Mouse (Mus musculus) lung, postnatal 0 days (tissue): ENCODE data around the gene Tmem14a. TPM values are rescaled to one million over a fixed set of nuclear protein-coding genes. Genes with fewer than 3 reads are reported as not detected.
A peak's percentile ranks its signal among the peaks of the same experiment; 100 is the strongest.
"Not testable (repeated sequence)": the region's sequence is repeated elsewhere in the genome, so short reads cannot be mapped to it uniquely, and the experiment has no call there.

Experiments used
- ATAC-seq: fragments of 200-750 bp; cut with Nextera tagmentation; 2 replicates; pipeline ENCODE4 v1.8.0; 2017; ENCODE audit warnings: moderate library complexity
- DNase-seq: peaks from one replicate; pipeline ENCODE4 v3.0.0-alpha.2; 2016; ENCODE audit warnings: low spot score
- H3K27ac ChIP-seq: fragments of 300-500 bp; sonication (generic); 2 replicates; pipeline ENCODE4 v1.5.1; 2014; ENCODE audit warnings: antibody characterized with exemption, mild to moderate bottlenecking, low read length, mixed read lengths
- H3K27me3 ChIP-seq: fragments of 300-500 bp; sonication (generic); replicated peaks from 2 replicates; pipeline ENCODE4 v1.6.1; 2014; ENCODE audit warnings: low read length, mixed read lengths; ENCODE audit not compliant: insufficient read depth
- H3K36me3 ChIP-seq: fragments of 300-500 bp; sonication (generic); 2 replicates; pipeline ENCODE4 v1.6.1; 2014; ENCODE audit warnings: low read length, mixed read lengths; ENCODE audit not compliant: insufficient read depth
- H3K4me1 ChIP-seq: fragments of 300-500 bp; sonication (generic); 2 replicates; pipeline ENCODE4 v1.6.1; 2014; ENCODE audit warnings: antibody characterized with exemption, low read depth, low read length, mixed read lengths; ENCODE audit not compliant: insufficient read depth
- H3K4me2 ChIP-seq: fragments of 300-500 bp; sonication (generic); replicated peaks from 2 replicates; pipeline ENCODE4 v1.6.1; 2014; ENCODE audit warnings: low read depth, mild to moderate bottlenecking, low read length, moderate library complexity, mixed read lengths
- H3K4me3 ChIP-seq: fragments of 300-500 bp; sonication (generic); 2 replicates; pipeline ENCODE4 v1.5.1; 2014; ENCODE audit warnings: low read depth, low read length
- H3K9ac ChIP-seq: fragments of 300-500 bp; sonication (generic); replicated peaks from 2 replicates; pipeline ENCODE4 v1.6.1; 2014; ENCODE audit warnings: low read depth, mild to moderate bottlenecking
- H3K9me3 ChIP-seq: fragments of 300-500 bp; sonication (generic); 2 replicates; pipeline ENCODE4 v1.6.1; 2016; ENCODE audit warnings: low read length, mixed read lengths
- CTCF ChIP-seq: IDR thresholded peaks from 2 replicates; pipeline ENCODE4 v1.5.1; 2016; ENCODE audit warnings: antibody characterized with exemption, mild to moderate bottlenecking
- EP300 ChIP-seq: IDR thresholded peaks from 2 replicates; pipeline ENCODE4 v1.6.1; 2016; ENCODE audit warnings: antibody characterized with exemption, mild to moderate bottlenecking, control low read depth
- WGBS: fragments of 180-500 bp; shearing (Covaris S2); extraction: QIAGEN DNeasy Blood & Tissue Kit; methylation state at CpG from one replicate; pipeline ENCODE4 v1.1.7; 2014; 5-methylcytosine and 5-hydroxymethylcytosine counted together
- polyA plus RNA-seq: library from polyadenylated mRNA; unstranded; fragments of >200 nt; fragmentation: Nextera tagmentation; extraction: Ambion mirVana; gene quantifications from 2 replicates; pipeline ENCODE4 v1.2.1, GENCODE M21; 2015

The Tmem14a gene
- polyA plus RNA-seq, 1 experiment from 2014 or later, result 7.9 TPM

DNA sequence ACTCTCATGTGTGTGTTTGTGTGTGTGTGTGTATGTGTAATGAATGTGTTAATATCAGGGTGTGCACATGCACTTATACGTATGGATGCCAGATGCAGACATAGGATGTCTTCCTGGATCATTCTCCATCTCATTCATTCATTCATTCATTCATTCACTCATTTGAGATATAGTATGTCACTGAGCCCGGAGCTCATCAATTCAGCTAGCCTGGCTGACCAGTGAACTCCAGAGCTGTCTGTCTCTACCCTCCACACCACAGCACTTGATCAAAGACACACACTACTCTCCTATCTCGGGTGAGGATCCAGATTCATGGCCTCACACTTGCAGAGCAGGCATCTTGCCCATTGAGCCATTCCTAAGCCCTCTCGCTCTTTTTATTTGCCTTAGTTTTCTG is 45.6 kb downstream of the Tmem14a start:
- no peak overlapping the region for H3K9ac ChIP-seq
- WGBS, result 82% methylated on average over 4 of the region's 4 CpGs
- H3K4me2 ChIP-seq, result no peak overlapping the region
- no peak overlapping the region for H3K27ac ChIP-seq
- H3K36me3 ChIP-seq, result no peaks in the 10 kb centered on the region
- TF ChIP-seq CTCF (no peak), EP300 (no peak)
- no peaks in the 10 kb centered on the region for H3K27me3 ChIP-seq
- no peak overlapping the region for H3K4me3 ChIP-seq
- no peaks in the 10 kb centered on the region for H3K9me3 ChIP-seq
- ATAC-seq (no peak), DNase-seq (no peak)
- H3K4me1 ChIP-seq, result no peaks in the 10 kb centered on the region

DNA sequence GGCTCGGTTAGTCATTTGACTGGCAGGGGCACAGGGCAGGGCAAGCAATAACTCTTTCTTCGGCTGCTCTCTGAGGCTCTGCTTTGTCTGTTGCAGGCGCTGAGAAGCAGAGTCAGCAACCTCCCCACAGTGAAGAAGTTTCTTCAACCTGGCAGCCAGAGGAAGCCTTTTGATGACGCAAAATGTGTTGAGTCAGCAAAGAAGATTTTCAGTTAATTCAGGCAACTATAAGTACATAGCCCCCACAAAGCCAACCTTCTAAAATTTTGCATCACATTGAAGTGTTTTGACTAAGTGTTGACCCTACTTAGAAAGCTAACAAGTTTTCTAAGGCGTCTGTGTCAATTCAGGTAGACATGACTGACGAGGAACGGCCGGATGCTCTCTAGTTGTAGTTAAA is 46.4 kb downstream of the Tmem14a start:
- Histone ChIP-seq H3K27me3 (no peaks in the 10 kb centered on the region), H3K9me3 (no peaks in the 10 kb centered on the region), H3K27ac (no peak overlapping the region), H3K4me1 (no peaks in the 10 kb centered on the region), H3K4me2 (no peak overlapping the region), H3K4me3 (no peak overlapping the region), H3K9ac (no peak overlapping the region), H3K36me3 (no peaks in the 10 kb centered on the region)
- TF ChIP-seq EP300, result no peak
- TF ChIP-seq CTCF, result no peak
- DNase-seq, result no peak
- no peak for ATAC-seq
- 75% methylated on average over 8 of the region's 8 CpGs for WGBS

DNA sequence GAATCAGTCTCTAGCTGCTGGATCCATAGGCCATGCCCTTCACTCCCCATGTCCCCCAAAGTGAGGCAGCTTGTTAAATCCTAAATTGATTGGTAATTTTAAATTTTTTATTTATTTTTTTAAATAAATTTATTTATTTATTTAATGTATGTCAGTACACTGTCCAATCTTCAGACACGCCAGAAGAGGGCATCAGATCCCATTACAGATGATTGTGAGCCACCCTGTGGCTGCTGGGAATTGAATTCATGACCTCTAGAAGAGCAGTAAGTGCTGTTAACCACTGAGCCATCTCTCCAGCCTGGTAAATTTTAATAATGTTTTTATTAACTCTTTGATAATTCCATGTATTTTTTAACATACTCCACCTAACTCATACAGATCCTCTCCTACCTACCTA is 48.4 kb downstream of the Tmem14a start:
- Histone ChIP-seq H3K4me2 (no peak overlapping the region), H3K36me3 (no peaks in the 10 kb centered on the region), H3K27me3 (no peaks in the 10 kb centered on the region), H3K9me3 (no peaks in the 10 kb centered on the region), H3K27ac (no peak overlapping the region), H3K4me3 (no peak overlapping the region), H3K4me1 (no peaks in the 10 kb centered on the region), H3K9ac (no peak overlapping the region)
- no peak for TF ChIP-seq CTCF
- no peak for TF ChIP-seq EP300
- DNase-seq (no peak), ATAC-seq (no peak)
- WGBS, result 70% methylated on average over 1 of the region's 1 CpGs

DNA sequence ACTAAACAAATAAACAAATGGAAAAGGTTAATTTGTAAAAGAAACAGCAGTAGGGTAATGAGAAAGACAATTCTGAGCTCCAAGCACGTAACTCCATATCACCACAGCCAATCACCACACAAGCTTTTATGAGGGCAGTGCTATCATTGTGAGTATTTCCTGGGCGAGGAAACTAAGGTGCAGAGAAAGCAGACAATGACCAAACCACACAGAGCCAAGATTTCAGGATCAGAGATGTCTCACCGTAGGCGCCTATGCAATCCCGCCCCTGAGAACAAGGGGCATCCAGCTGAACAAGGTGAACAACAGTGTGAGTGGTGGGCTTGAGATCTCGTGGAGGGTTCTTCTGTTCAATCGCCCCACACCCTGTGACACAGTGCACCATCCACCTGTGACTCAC is 49.1 kb downstream of the Tmem14a start:
- H3K4me3 ChIP-seq, H3K27me3 ChIP-seq, ATAC-seq, H3K4me1 ChIP-seq, H3K9ac ChIP-seq, H3K27ac ChIP-seq, H3K4me2 ChIP-seq, H3K9me3 ChIP-seq, H3K36me3 ChIP-seq, DNase-seq: not testable (repeated sequence)
- WGBS, result 87% methylated on average over 6 of the region's 7 CpGs

DNA sequence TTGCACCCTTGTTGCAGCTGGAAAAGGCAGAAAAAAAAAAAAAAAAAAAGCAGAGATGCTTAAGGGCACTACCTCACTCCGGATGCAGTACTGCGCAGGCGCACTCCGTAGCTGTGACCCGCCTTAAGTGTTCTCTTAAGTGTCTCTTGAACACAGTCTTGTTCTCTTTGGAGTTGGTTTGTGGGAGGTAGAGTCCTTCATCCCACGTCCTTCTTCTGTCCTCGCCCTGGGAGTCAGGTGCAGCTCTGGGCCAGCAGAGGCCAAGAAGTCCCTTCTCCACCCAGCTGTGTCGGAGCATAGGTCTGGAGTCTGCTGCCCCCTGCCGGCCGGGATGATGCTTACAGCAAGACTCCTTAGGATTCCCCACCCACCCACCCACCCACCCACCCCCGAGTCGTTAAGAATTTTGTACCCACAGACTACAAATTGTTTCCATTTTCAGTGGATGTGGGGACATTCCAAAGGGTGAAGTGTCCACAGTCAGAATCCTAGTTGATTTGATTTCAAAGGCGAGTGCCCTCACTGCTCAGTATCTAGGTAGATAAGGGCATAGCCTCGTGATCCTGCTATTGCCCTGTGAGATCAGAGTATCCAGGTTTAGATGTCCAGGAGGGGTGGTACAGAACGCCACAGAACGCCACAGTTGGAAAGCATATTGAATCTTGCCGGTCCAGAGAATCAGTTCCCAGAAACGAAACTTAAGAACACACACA is 53.1 kb downstream of the Tmem14a start:
- Histone ChIP-seq H3K27ac (no peak overlapping the region), H3K4me1 (no peaks in the 10 kb centered on the region), H3K9ac (0 out of 2 replicates have a peak overlapping the region, but pooled peaks have one; percentile 27), H3K9me3 (no peaks in the 10 kb centered on the region), H3K4me2 (peak overlapping the region; percentile 61), H3K36me3 (no peaks in the 10 kb centered on the region), H3K27me3 (no peaks in the 10 kb centered on the region), H3K4me3 (peak overlapping the region; percentile 20; the same call in 1 of the 2 replicates)
- 19% methylated on average over 18 of the region's 18 CpGs for WGBS
- TF ChIP-seq CTCF (peak; percentile 75), EP300 (no peak)
- DNase-seq (peak; percentile 90), ATAC-seq (peak; percentile 96)

DNA sequence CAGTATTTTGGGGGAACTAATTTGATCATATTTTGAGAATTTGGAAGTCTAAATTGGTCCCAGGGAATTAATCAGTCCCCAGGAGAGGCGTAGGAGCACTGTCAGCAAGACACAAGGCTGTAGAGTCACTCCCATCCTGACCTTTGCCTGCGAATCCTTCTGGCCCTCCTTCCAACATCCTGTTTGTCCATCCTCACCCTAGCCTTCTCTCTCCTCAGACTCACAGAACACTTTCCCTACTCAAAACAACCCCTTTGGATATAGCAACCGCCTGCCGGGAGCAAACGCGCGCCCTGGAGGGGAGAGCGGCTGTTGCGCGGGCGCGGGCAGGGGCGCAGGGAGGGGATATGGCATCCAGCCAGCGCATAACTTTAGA is 53.7 kb downstream of the Tmem14a start:
- ATAC-seq (peak; percentile 46; the same call in 1 of the 2 replicates), DNase-seq (peak; percentile 54)
- Histone ChIP-seq H3K27me3 (no peaks in the 10 kb centered on the region), H3K27ac (no peak overlapping the region), H3K36me3 (no peaks in the 10 kb centered on the region), H3K4me2 (peak overlapping the region; percentile 61), H3K4me1 (no peaks in the 10 kb centered on the region), H3K9me3 (no peaks in the 10 kb centered on the region), H3K4me3 (peak overlapping the region; percentile 20; the same call in 1 of the 2 replicates), H3K9ac (0 out of 2 replicates have a peak overlapping the region, but pooled peaks have one; percentile 27)
- WGBS, result 16% methylated on average over 14 of the region's 14 CpGs
- no peak; the same call in 1 of the 2 replicates for TF ChIP-seq CTCF
- no peak for TF ChIP-seq EP300
